ENCODE assay signal across 28 mouse cellular contexts in the genomic region with DNA sequence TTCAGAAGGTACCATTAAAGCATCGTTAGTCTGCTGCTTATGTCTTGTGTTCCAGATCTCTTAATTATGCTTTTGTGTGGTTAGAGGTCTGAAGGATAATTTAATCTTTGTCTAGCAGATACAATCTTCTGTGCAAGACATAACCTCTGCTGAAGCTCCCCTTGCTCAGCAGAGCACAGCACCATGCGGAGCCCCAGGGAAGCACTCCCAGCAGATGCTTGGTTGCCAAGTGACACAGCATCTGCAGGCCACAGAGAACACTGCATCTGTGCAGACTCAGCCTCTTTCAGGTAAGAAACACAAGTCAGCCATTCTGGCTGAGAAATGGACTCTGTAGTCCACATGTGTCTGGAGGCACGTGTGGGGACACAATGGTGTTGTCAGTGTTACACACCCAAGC. TPM values are rescaled to one million over a fixed set of nuclear protein-coding genes. Genes with fewer than 3 reads are reported as not detected.
A peak's percentile ranks its signal among the peaks of the same experiment; 100 is the strongest.
DNase-seq lines count a peak whose midpoint lies in the region; ATAC-seq lines count a peak whose summit lies in the region.
"Had no signal": no experiment of that assay in that cellular context is flagged by ENCODE, and none has a peak within 500 bp of the region (broad histone marks: within the 10 kb centered on the region; RNA-seq: fewer than 3 reads in every experiment).

No protein-coding gene starts in this region.

- no peak for DNase-seq in hindbrain, embryonic 10.5 days (ENCODE audit: low spot score)
- DNase-seq in midbrain, embryonic 10.5 days (ENCODE audit: low spot score): no peak
- DNase-seq in MN1 (ENCODE audit: low spot score): peak; percentile 75
- DNase-seq: cerebellum, adult 11 months; cerebellum, adult 9-10 months; cerebellum, postnatal 36 days; gastrocnemius, adult 2 months; heart, adult 2 months; heart, postnatal 4 days; kidney, adult 18-20 months; kidney, postnatal 4 days; liver; lung, adult 2 months; lung, postnatal 10 days; thymus, adult 2 months; thymus, postnatal 36 days had no signal

- peak overlapping the region; percentile 74 for H3K27ac ChIP-seq in hindbrain, embryonic 10.5 days
- no peak overlapping the region for H3K27ac ChIP-seq in hindbrain, embryonic 12.5 days
- peak overlapping the region; percentile 71 for H3K27ac ChIP-seq in midbrain, embryonic 10.5 days (replicated peaks)
- H3K27ac ChIP-seq in midbrain, embryonic 15.5 days: no peak overlapping the region
- H3K27ac ChIP-seq in hindbrain, embryonic 15.5 days (replicated peaks): no peak overlapping the region
- H3K27ac ChIP-seq: gastrocnemius, adult 2 months; heart, adult 2 months; liver, embryonic 14.5 days; macrophage had no signal

- no peak overlapping the region for H3K9ac ChIP-seq in hindbrain, embryonic 12.5 days
- no peak overlapping the region for H3K9ac ChIP-seq in midbrain, embryonic 15.5 days
- no peak overlapping the region for H3K9ac ChIP-seq in hindbrain, embryonic 15.5 days
- H3K9ac ChIP-seq: heart, embryonic 12.5 days; liver, embryonic 14.5 days had no signal

- no peak overlapping the region for H3K4me3 ChIP-seq in hindbrain, embryonic 10.5 days
- no peak overlapping the region for H3K4me3 ChIP-seq in hindbrain, embryonic 12.5 days
- no peak overlapping the region for H3K4me3 ChIP-seq in midbrain, embryonic 10.5 days
- H3K4me3 ChIP-seq in midbrain, embryonic 15.5 days: no peak overlapping the region
- H3K4me3 ChIP-seq in hindbrain, embryonic 15.5 days: no peak overlapping the region
- H3K4me3 ChIP-seq: gastrocnemius, adult 2 months; heart, adult 2 months; heart, embryonic 12.5 days; myocyte had no signal

- WGBS in hindbrain, embryonic 10.5 days: 74% methylated on average over 3 of the region's 3 CpGs
- 71% methylated on average over 3 of the region's 3 CpGs for WGBS in hindbrain, embryonic 12.5 days
- WGBS in midbrain, embryonic 10.5 days: 72% methylated on average over 3 of the region's 3 CpGs
- 57% methylated on average over 3 of the region's 3 CpGs for WGBS in midbrain, embryonic 15.5 days
- WGBS in hindbrain, embryonic 15.5 days: 62% methylated on average over 3 of the region's 3 CpGs

- no peak for ATAC-seq in hindbrain, embryonic 12.5 days (ENCODE audit: low FRiP score)
- no peak for ATAC-seq in midbrain, embryonic 15.5 days (replicated peaks)
- peak; percentile 38; the same call in 1 of the 2 replicates for ATAC-seq in hindbrain, embryonic 15.5 days (ENCODE audit: low FRiP score, low read depth)
- no peak for ATAC-seq in erythroid progenitor cell, adult 5-6 weeks (replicated peaks; ENCODE audit: low FRiP score, poor library complexity, severe bottlenecking)
- ATAC-seq: forebrain, embryonic 16.5 days; midbrain, embryonic 16.5 days had no signal

- no peak overlapping the region for H3K4me2 ChIP-seq in hindbrain, embryonic 12.5 days (replicated peaks)
- H3K4me2 ChIP-seq in midbrain, embryonic 15.5 days: no peak overlapping the region
- H3K4me2 ChIP-seq in hindbrain, embryonic 15.5 days: no peak overlapping the region
- H3K4me2 ChIP-seq: heart, embryonic 12.5 days had no signal

- H3K9me3 ChIP-seq in hindbrain, embryonic 10.5 days: no peaks in the 10 kb centered on the region
- no peaks in the 10 kb centered on the region for H3K9me3 ChIP-seq in hindbrain, embryonic 12.5 days (replicated peaks)
- no peaks in the 10 kb centered on the region for H3K9me3 ChIP-seq in midbrain, embryonic 10.5 days (replicated peaks)
- no peaks in the 10 kb centered on the region for H3K9me3 ChIP-seq in midbrain, embryonic 15.5 days
- H3K9me3 ChIP-seq in hindbrain, embryonic 15.5 days: no peaks in the 10 kb centered on the region
- H3K9me3 ChIP-seq: heart, embryonic 12.5 days had no signal

- H3K36me3 ChIP-seq in hindbrain, embryonic 10.5 days: no peaks in the 10 kb centered on the region
- no peaks in the 10 kb centered on the region for H3K36me3 ChIP-seq in hindbrain, embryonic 12.5 days
- H3K36me3 ChIP-seq in midbrain, embryonic 10.5 days: no peaks in the 10 kb centered on the region
- no peaks in the 10 kb centered on the region; the same call in 1 of the 2 replicates for H3K36me3 ChIP-seq in midbrain, embryonic 15.5 days (replicated peaks)
- 0 out of 2 replicates have a peak, but pooled peaks cover 2% of the 10 kb centered on the region for H3K36me3 ChIP-seq in hindbrain, embryonic 15.5 days
- H3K36me3 ChIP-seq: heart, embryonic 12.5 days had no signal

- H3K4me1 ChIP-seq in hindbrain, embryonic 10.5 days (replicated peaks): peaks cover 12% of the 10 kb centered on the region
- peaks cover 3% of the 10 kb centered on the region; the same call in 1 of the 2 replicates for H3K4me1 ChIP-seq in hindbrain, embryonic 12.5 days
- H3K4me1 ChIP-seq in midbrain, embryonic 10.5 days: peaks cover 11% of the 10 kb centered on the region
- no peaks in the 10 kb centered on the region for H3K4me1 ChIP-seq in midbrain, embryonic 15.5 days
- H3K4me1 ChIP-seq in hindbrain, embryonic 15.5 days (replicated peaks): no peaks in the 10 kb centered on the region
- H3K4me1 ChIP-seq: heart, embryonic 12.5 days had no signal

- H3K27me3 ChIP-seq in hindbrain, embryonic 10.5 days (ENCODE audit: insufficient read depth, poor library complexity, severe bottlenecking): no peaks in the 10 kb centered on the region
- H3K27me3 ChIP-seq in hindbrain, embryonic 12.5 days: no peaks in the 10 kb centered on the region
- H3K27me3 ChIP-seq in midbrain, embryonic 10.5 days (ENCODE audit: low read depth, poor library complexity, severe bottlenecking): no peaks in the 10 kb centered on the region
- H3K27me3 ChIP-seq in midbrain, embryonic 15.5 days (replicated peaks): no peaks in the 10 kb centered on the region
- H3K27me3 ChIP-seq in hindbrain, embryonic 15.5 days: no peaks in the 10 kb centered on the region
- H3K27me3 ChIP-seq: heart, embryonic 12.5 days had no signal

RNA-seq across cellular contexts. Expression of gene Ephx4, which starts 32.5 kb away (rescaled TPM):
- polyA plus RNA-seq in hindbrain, embryonic 10.5 days (2016; fragmentation: Nextera tagmentation; extraction: Ambion mirVana): 0.83 and 1.2 TPM in 2 replicates
- polyA plus RNA-seq in hindbrain, embryonic 12.5 days (2016; fragmentation: Nextera tagmentation; extraction: Ambion mirVana): 1.2 and 2.2 TPM in 2 replicates
- polyA plus RNA-seq in midbrain, embryonic 10.5 days (2016; fragmentation: Nextera tagmentation; extraction: Ambion mirVana): 0.57 and 0.99 TPM in 2 replicates
- polyA plus RNA-seq in midbrain, embryonic 15.5 days (2015; fragmentation: Nextera tagmentation; extraction: Ambion mirVana): 1.6 and 2.2 TPM in 2 replicates
- polyA plus RNA-seq in hindbrain, embryonic 15.5 days (2015; fragmentation: Nextera tagmentation; extraction: Ambion mirVana): 2.7 and 3.3 TPM in 2 replicates
- total RNA-seq in erythroid progenitor cell, adult 5-6 weeks (2015; ENCODE audit: low replicate concordance): not detected in 2 replicates
- not detected in 2 replicates for total RNA-seq in erythroid progenitor cell, adult 5-6 weeks (2017; ENCODE audit: low replicate concordance)
- total RNA-seq: megakaryocyte-erythroid progenitor cell, adult 5-6 weeks; neutrophil, adult 5-6 weeks had no signal
- polyA plus RNA-seq: macrophage, myocyte had no signal

RNA-seq across cellular contexts. Expression of gene Brdt, which starts 39.1 kb away (rescaled TPM):
- polyA plus RNA-seq in hindbrain, embryonic 10.5 days (2016; fragmentation: Nextera tagmentation; extraction: Ambion mirVana): 1.0 and 1.4 TPM in 2 replicates
- 2.7 and 2.9 TPM in 2 replicates for polyA plus RNA-seq in hindbrain, embryonic 12.5 days (2016; fragmentation: Nextera tagmentation; extraction: Ambion mirVana)
- 1.2 and 1.8 TPM in 2 replicates for polyA plus RNA-seq in midbrain, embryonic 10.5 days (2016; fragmentation: Nextera tagmentation; extraction: Ambion mirVana)
- polyA plus RNA-seq in midbrain, embryonic 15.5 days (2015; fragmentation: Nextera tagmentation; extraction: Ambion mirVana): 2.2 and 2.3 TPM in 2 replicates
- polyA plus RNA-seq in hindbrain, embryonic 15.5 days (2015; fragmentation: Nextera tagmentation; extraction: Ambion mirVana): 3.3 and 3.7 TPM in 2 replicates
- total RNA-seq in erythroid progenitor cell, adult 5-6 weeks (2015; ENCODE audit: low replicate concordance): not detected in 2 replicates
- not detected in 2 replicates for total RNA-seq in erythroid progenitor cell, adult 5-6 weeks (2017; ENCODE audit: low replicate concordance)

Comparison
In these comparisons a context has a peak if more than half of its experiments do, and no peak if none do; other contexts are left out.
1. H3K27ac ChIP-seq: peak in hindbrain, embryonic 10.5 days (single experiment) and midbrain, embryonic 10.5 days (single experiment); none in hindbrain, embryonic 12.5 days (single experiment), midbrain, embryonic 15.5 days (single experiment) and hindbrain, embryonic 15.5 days (single experiment).